Mouse (Mus musculus) lung, adult 2 months (tissue): ENCODE results near the gene Atp5h.

ENCODE experiments used
- CTCF ChIP-seq: fragments of 200-500 bp; IDR thresholded peaks from 2 replicates; pipeline ENCODE4 v1.5.1; 2011; ENCODE audit warnings: mild to moderate bottlenecking, low read length, control low read depth; ENCODE audit not compliant: insufficient read depth
- POLR2A ChIP-seq: fragments of 200-500 bp; IDR thresholded peaks from 2 replicates; pipeline ENCODE4 v1.6.1; 2011; ENCODE audit warnings: low read depth, mild to moderate bottlenecking, control low read depth, low read length, borderline replicate concordance; ENCODE audit errors: extremely low read depth

- TF ChIP-seq CTCF (no peak), POLR2A (no peak)
These were observed 49.4 kb downstream of the Atp5h start for GRCm38 (mm10) chr11:115370368-115370767.
